Mouse (Mus musculus) natural killer cell, adult 2 months (primary cell): Measurements from ENCODE around the gene Olfr1037.
"Not testable (repeated sequence)": the region's sequence is repeated elsewhere in the genome, so short reads cannot be mapped to it uniquely, and the experiment has no call there.

ENCODE experiments used
- DNase-seq, 2 experiments: peaks; one replicate each; pipeline ENCODE4 v3.0.0; 2022; ENCODE audit warnings: low spot score in 2 of 2

The Olfr1037 gene

DNA sequence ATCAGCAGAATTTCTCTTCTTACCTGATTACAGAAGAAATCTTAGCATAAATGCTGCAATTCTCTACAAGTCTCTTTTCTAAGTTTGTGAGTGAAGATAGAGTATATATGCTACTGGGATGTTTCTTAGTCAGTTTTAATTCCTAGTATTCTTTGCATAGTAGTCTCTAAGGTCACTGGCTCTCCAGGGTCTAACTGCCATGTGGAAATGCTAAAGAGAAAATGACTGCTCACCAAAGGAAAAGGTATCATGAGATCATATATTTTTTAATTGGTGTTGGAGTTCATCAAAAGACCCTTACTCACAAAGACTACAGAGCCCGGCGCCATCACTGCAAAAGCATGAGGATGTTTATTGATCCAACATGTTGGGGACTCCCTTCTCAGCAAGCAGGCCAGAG is at the start of gene Olfr1037:
Gene Olfr1037, minus strand, starts transcription at position 101 of the 400 bp plus-strand sequence.
- no peak for DNase-seq

DNA sequence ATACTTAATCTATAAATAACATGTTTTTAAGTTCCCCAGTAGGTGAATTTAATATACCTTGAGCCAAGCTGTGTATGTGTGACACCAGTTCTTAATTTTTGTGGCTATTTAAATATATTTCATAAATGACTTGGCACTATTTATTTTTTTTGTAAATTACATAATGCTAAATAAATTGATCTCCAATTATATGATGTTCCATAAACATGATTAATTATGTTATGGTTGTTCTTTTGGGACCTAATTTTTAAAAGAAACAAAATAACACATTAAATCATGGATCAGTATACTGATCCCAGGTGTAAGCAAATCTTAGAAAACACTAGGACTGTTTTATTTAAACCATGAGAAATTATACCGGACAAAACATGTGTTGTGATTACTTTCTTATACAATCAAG is 48.6 kb upstream of the Olfr1037 start, which contains the start of gene Olfr1039:
Gene Olfr1039, minus strand, starts transcription at position 101 of the 400 bp plus-strand sequence.
- no peak for DNase-seq

DNA sequence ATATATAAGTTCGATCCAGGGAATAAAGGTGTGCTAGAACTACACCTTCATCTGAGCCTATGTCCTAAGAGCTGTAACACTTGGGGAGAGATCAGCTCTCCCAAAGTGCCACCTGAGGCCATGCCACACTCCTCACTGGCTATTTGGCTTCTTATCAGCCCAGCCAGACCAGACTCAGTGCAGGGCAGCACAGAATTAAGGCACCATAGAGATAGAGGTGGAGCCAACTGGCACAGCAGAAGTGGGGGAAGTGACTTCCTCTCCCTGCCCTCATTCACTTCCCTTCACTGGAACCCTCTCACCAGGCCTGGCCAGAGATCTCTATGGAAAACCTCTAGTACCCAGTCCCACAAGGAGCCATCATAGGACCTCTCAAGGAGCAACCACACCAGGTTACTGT is 6.7 kb downstream of the Olfr1037 start:
- not testable (repeated sequence) for DNase-seq

- not testable (repeated sequence) for DNase-seq
Observed at GRCm38 (mm10) chr2:86073692-86074091, 13.5 kb downstream of the Olfr1037 start, which contains the start of gene Olfr1036. Gene Olfr1036, plus strand, starts transcription at chr2:86073992.

DNA sequence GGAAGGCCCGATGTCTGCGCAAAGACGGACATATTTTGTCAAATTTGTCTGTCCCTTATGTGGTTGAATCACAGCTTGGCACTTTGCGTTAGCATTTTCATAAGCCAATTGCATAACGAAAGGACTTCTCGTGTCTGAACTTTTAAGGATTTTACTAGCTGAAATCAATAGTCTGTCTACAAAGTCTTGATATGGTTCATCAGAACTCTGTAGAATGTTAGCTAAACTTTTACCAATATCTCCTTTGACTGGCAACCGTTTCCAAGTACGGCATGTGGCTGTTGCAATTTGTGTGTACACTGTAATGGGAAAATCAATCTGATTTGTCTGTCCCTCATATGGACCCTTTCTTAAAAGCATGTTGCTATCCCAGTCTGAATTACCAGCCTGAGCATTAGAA is 17.0 kb downstream of the Olfr1037 start:
- DNase-seq: no peak

DNA sequence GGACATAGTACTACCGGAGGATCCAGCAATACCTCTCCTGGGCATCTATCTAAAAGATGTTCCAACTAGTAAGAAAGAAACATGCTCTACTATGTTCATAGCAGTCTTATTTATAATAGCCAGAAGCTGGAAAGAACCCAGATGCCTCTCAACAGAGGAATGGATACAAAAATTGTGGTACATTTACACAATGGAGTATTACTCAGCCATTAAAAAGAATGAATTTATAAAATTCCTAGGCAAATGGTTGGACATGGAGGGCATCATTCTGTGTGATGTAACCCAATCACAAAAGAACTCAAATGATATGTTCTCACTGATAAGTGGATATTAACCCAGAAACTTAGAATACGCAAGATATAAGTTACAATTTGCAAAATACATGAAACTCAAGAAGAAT is 23.4 kb downstream of the Olfr1037 start:
- not testable (repeated sequence) for DNase-seq

DNA sequence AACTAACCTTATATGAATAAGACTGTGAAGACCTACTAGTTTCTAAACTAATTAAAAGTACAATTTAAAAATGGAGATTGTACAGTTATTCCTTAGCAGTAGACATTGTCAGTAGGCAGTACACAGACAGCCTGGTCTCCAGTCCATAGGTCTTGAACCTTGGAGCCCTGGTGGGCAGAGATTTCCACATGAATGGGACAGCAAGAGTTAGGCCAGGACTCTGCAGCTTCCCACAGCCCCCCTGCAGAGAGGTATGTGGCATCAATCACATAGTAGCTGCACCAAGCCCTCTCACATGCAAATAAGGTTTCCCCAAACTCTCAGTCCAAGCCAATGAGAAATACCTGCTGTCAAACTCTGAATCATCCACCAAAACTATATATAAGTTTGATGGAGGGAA is 36.4 kb downstream of the Olfr1037 start:
- not testable (repeated sequence) for DNase-seq

DNA sequence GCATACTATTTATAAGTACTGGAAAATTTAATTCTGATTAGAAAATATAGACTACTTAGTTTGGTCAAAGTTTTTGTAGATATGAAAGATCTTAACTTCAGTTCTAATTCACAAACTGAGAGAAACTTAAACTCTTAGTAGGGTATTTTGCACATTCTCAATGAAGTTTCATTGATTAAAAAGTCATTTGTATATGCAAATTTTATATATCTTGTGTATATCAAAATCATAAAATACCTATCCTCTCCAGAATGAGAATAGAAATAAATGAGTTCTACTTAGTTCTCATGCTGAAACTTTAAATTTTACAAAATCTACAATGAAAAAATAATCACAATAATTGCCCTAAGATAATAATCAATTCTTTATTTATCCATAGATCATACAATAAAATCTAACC is 41.6 kb downstream of the Olfr1037 start, which contains the start of gene Olfr1034:
Gene Olfr1034, plus strand, starts transcription at position 301 of the 400 bp plus-strand sequence.
- no peak for DNase-seq
